Mouse (Mus musculus): ENCODE data around the gene Ptger4.
A peak's percentile ranks its signal among the peaks of the same experiment; 100 is the strongest.
"Not testable (repeated sequence)": the region's sequence is repeated elsewhere in the genome, so short reads cannot be mapped to it uniquely, and the experiment has no call there.

Ptger4 gene

GRCm38 (mm10) chr15:5238073-5238472 is 5.9 kb downstream of the Ptger4 start:
- no peak for DNase-seq (ENCODE audit: low read depth, low spot score)

DNA sequence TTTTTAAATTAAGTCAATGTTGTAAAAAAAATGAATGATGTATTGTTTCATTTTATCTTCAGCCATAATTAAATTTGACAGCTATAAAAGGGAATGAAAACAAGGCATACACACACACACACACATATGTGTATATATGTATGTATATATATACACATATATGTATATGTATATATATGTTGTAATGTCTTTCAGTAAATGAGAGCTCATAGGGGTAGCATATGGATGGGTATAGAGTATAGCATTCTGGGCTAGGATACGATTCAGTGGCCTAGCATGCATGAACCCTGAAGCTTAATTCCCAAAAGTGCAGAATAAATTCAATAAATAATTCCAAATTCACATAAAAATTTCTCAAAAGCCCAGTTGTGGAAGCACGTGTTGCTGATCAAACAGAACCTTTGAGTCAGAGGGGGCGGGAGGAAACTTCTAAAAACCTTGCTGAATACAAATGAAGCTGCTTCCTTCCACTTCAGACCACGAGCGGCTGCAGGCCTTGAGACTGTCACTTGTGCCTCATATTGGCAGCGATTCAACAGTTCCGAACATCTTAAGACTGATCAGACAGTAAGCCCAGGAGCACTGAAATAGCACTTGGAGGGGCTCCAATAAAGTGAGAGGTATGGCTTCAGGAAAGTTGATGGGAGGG is 6.9 kb downstream of the Ptger4 start:
- DNase-seq (ENCODE audit: low read depth, low spot score), result peak; percentile 42

GRCm38 (mm10) chr15:5236538-5236937 is 7.4 kb downstream of the Ptger4 start:
- DNase-seq (ENCODE audit: low read depth, low spot score), result peak; percentile 47

DNA sequence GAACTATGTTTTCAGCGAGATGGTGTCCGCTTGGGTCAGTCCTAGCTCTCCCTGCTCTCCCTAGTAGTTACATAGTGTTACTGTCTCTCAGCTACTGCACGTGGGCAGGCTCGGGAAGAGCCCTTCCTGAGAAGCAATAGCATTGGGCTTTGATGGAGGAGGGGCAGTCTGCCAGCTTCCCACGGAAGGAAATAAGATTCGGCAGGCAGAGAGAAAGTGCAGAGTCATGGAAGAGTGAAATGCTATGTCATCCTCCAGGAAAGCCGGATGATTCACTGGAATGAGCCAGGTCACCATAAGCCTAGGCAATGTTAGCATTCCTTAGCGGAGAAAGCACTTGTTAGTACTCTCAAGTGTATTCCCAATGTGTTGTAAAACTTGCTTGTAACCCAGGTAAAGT is 8.5 kb downstream of the Ptger4 start:
- no peak for DNase-seq (ENCODE audit: low read depth, low spot score)

DNA sequence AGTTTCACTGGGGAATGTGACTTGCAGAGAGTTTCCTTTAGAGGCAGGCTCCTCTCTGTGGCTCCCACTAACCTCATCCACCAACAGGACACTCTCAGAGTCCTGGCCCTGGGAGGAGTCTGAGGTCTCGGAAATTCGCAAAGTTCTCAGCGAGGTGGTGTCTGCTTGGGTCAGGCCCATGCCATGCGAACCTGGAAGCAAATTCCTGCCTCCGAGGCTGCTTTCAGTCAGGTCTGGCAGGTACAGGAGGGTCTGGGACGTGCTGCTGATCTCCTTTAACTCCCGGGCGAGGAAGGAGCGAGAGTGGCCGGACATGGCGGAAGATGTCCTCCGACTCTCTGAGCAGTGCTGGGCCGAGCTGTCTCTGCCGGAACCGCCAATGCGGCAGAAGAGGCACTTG is 9.3 kb downstream of the Ptger4 start:
- no peak for DNase-seq (ENCODE audit: low read depth, low spot score)

- not testable (repeated sequence) for DNase-seq (ENCODE audit: low read depth, low spot score)
Observed at GRCm38 (mm10) chr15:5230746-5231145, 13.2 kb downstream of the Ptger4 start.

GRCm38 (mm10) chr15:5220491-5220890 is 23.5 kb downstream of the Ptger4 start:
- no peak for DNase-seq (ENCODE audit: low read depth, low spot score)

GRCm38 (mm10) chr15:5209116-5209515 is 34.9 kb downstream of the Ptger4 start:
- no peak for DNase-seq (ENCODE audit: low read depth, low spot score)

DNA sequence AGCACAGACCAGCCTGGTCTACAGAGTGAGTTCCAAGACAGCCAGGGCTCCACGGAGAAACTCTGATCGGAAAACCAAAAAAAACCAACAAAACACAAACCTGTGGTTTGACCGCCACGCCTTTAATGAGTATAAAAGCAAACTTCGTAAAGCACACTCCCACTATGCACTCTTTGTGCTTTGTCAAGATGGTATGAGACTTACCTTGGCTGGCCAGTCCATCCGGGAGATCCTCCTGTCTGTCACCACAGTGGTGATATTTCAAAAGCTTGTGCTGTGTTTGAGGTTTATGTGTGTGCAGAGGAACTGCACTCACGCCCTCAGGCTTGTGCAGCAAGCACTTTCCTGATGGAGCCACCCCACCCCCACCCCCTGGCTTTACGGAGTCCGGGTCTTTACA is 38.8 kb downstream of the Ptger4 start:
- no peak for DNase-seq (ENCODE audit: low read depth, low spot score)

GRCm38 (mm10) chr15:5196691-5197090 is 47.3 kb downstream of the Ptger4 start:
- no peak for DNase-seq (ENCODE audit: low read depth, low spot score)

GRCm38 (mm10) chr15:5195987-5196514 is 47.9 kb downstream of the Ptger4 start:
- DNase-seq (ENCODE audit: low read depth, low spot score), result no peak

DNA sequence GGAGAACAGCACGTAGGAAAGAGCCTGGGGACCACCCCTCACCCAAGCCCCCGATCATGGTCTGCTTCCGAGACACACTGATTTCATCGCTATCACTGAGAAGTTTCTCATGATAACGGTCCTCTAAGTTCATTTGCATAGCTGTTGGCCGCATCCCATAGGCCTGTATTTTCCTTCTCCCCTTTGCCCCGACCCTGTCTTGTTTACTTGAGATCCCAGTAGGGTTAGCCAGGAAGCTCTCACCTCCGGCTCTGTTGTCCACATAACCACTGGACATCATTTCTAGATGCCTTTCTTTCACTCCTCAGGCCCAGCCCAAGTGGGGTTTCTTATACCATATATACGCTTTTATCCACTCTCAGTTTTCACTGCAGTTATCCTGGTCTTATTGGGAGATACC is 49.1 kb downstream of the Ptger4 start:
- no peak for DNase-seq (ENCODE audit: low read depth, low spot score)

DNA sequence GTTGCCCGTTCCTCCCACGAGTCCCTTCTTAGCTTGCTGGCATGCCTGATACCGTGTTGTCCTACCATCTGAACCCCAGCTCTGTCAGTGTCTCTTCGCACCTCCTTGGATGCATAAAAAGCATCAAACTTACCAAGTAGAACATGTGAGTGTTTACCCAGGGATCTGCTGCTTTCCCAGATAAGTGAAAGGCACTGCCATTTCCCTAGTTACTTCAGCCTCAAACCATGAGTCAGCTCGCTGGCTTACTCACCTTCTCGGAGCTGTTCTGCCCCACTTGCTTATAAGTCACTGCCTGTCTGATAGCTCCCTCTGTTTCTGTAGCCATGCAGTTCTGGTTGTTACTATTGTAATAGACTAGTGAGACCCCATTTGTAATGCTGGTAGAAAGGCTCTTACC is 49.5 kb downstream of the Ptger4 start:
- no peak for DNase-seq (ENCODE audit: low read depth, low spot score)

DNA sequence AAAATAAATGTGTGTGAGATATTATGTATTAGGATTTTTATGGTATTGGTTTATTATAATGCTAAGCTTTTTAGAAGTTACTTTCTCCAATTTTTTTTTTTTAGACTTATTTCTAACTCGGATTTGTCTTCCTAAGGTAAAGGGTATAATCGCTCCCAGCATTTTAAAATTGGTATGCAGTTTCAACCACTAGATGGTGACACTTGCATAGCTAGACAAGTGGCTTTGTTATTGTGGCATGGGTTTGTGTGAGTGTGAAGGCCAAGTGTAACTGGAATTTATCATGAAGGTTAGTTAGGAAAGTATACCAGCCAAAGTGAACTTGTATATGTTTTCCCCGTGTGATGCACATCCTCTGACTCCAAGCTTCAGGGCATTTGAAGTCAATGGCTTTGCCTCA is 50.2 kb downstream of the Ptger4 start:
- no peak for DNase-seq (ENCODE audit: low read depth, low spot score)

- DNase-seq (ENCODE audit: low read depth, low spot score), result no peak
Observed at GRCm38 (mm10) chr15:5189504-5190093, 54.4 kb downstream of the Ptger4 start.

GRCm38 (mm10) chr15:5188029-5188428 is 56.0 kb downstream of the Ptger4 start:
- DNase-seq (ENCODE audit: low read depth, low spot score), result no peak

- no peak for DNase-seq (ENCODE audit: low read depth, low spot score)
Observed at GRCm38 (mm10) chr15:5187116-5187515, 56.9 kb downstream of the Ptger4 start.

GRCm38 (mm10) chr15:5186293-5186675 is 57.7 kb downstream of the Ptger4 start:
- DNase-seq (ENCODE audit: low read depth, low spot score), result no peak

DNA sequence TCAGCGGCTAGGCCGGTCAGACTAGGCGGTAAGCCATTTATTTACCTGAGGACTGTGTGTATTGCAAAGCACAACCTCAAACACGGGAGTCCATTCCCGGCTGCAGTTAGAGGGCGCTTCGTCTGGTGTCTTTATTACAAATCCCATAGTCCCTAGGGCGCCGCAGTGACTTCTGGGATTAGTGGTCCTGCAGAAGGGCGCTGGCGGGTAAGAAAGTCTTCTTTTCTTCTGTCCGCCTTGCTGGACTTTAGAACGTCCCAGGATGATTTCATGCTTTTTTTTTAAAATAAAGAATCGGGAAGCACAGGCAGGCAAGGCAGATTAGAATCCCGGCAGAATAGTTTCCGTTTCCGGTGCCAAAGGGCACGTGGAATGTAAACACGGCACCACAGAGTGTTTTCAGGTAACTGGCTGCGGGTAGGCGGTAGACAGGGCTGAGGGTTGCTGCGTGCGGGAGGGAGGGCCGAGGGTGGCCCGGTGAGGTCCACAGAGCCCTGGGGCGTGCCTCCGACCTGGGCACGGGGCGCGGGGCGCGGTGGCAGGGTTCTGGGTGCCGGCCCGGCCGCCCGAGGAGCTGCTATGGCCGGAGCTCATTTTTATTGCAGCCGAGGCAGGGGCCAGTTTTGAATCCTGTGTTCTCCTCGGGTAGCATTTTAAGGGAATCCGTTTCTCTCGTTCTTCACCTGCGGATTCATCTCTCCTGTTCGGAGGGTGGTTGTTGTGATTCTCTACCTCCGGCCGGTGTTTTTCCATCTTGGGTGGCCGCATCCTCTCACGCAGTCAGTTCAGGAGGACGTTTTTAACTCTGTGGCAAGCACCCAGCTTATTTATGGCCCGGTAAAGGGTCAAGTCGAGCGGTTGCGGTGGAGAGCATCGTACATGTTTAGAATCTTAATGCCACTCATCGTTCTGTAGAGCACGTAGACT is 58.4 kb downstream of the Ptger4 start, which contains the start of gene Ttc33:
Gene Ttc33, plus strand, starts transcription at position 160 of the 927 bp plus-strand sequence.
- DNase-seq (ENCODE audit: low read depth, low spot score), result peak; percentile 60

DNA sequence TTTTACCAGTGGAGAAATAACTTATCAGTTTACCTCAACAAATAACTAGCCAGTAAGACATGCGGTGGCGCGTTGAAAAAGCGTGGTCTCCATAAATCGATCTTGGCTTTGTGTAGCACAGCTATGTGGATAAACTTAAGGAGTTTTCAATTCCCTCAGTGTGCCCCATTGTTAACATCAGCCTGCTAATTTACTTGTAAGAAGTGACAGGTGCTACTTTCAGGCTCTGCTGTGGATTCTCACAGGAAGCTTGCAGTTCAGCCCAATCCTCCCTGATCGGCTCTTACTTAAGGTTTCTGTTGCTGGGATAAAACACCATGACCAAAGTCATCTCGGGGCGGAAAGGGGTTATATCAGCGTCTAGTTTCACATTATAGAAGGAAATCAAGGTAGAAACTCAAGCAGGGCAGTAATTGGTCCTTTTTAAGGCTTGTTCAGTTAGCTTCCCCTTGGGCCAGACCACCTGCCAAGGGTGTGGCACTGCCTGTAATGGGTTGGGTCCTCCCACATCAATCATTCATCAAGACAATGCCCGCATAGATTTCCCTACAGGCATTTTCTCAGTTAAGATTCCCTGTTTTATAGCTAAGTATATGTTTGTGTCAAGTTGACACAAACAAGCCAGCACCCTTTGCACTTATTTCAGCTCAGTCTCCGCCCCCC is 59.2 kb downstream of the Ptger4 start:
- no peak for DNase-seq (ENCODE audit: low read depth, low spot score)

GRCm38 (mm10) chr15:5173217-5173820 is 70.7 kb downstream of the Ptger4 start:
- DNase-seq (ENCODE audit: low read depth, low spot score), result no peak

Data from skeletal muscle tissue, adult 2 months (tissue).